19 mouse cellular contexts compared by ENCODE assay signal in genomic region chr8:91617772-91618171, GRCm38 (mm10).
A peak's percentile ranks its signal among the peaks of the same experiment; 100 is the strongest.
DNase-seq lines count a peak whose midpoint lies in the region; ATAC-seq and TF ChIP-seq lines count a peak whose summit lies in the region.
"Had no signal": no experiment of that assay in that cellular context is flagged by ENCODE, and none has a peak within 500 bp of the region (broad histone marks: within the 10 kb centered on the region; RNA-seq: fewer than 3 reads in every experiment).

No protein-coding gene starts in this region.

- TF ChIP-seq CTCF in midbrain, postnatal 0 days (IDR thresholded peaks at IDR 0.05): no peak
- TF ChIP-seq CTCF in cerebellum, adult 2 months (IDR thresholded peaks at IDR 0.05; ENCODE audit: borderline replicate concordance, insufficient read depth, low read depth, low read length): no peak

- H3K27ac ChIP-seq in neural tube, embryonic 12.5 days: no peak overlapping the region
- no peak overlapping the region for H3K27ac ChIP-seq in neural tube, embryonic 15.5 days (replicated peaks)
- H3K27ac ChIP-seq in forebrain, embryonic 15.5 days (replicated peaks): peak overlapping the region; percentile 25; the same call in 1 of the 2 replicates
- H3K27ac ChIP-seq in hindbrain, embryonic 13.5 days: peak overlapping the region; percentile 64
- peak overlapping the region; percentile 43; the same call in 1 of the 2 replicates for H3K27ac ChIP-seq in midbrain, postnatal 0 days (ENCODE audit: low read depth, low read length)
- no peak overlapping the region for H3K27ac ChIP-seq in cerebellum, adult 2 months (ENCODE audit: insufficient read depth, low read length)
- H3K27ac ChIP-seq: embryonic facial prominence, embryonic 10.5 days; gastrocnemius, adult 2 months; heart, embryonic 13.5 days; intestine, embryonic 15.5 days; limb, embryonic 13.5 days; liver, embryonic 14.5 days; lung, embryonic 15.5 days had no signal

- H3K4me1 ChIP-seq in neural tube, embryonic 12.5 days: peaks cover 49% of the 10 kb centered on the region
- peaks cover 29% of the 10 kb centered on the region for H3K4me1 ChIP-seq in neural tube, embryonic 15.5 days
- peaks cover 37% of the 10 kb centered on the region for H3K4me1 ChIP-seq in forebrain, embryonic 15.5 days
- peaks cover 66% of the 10 kb centered on the region for H3K4me1 ChIP-seq in hindbrain, embryonic 13.5 days (replicated peaks)
- peaks cover 14% of the 10 kb centered on the region; the same call in 1 of the 2 replicates for H3K4me1 ChIP-seq in midbrain, postnatal 0 days (ENCODE audit: insufficient read depth, low read length)
- H3K4me1 ChIP-seq in cerebellum, adult 2 months (ENCODE audit: control insufficient read depth, insufficient read depth, low read length): peaks cover 11% of the 10 kb centered on the region
- H3K4me1 ChIP-seq: intestine, embryonic 15.5 days had no signal

- H3K36me3 ChIP-seq in neural tube, embryonic 12.5 days: no peaks in the 10 kb centered on the region
- H3K36me3 ChIP-seq in neural tube, embryonic 15.5 days: no peaks in the 10 kb centered on the region
- H3K36me3 ChIP-seq in forebrain, embryonic 15.5 days: no peaks in the 10 kb centered on the region
- no peaks in the 10 kb centered on the region for H3K36me3 ChIP-seq in hindbrain, embryonic 13.5 days
- H3K36me3 ChIP-seq in midbrain, postnatal 0 days (ENCODE audit: insufficient read depth, low read length): no peaks in the 10 kb centered on the region
- H3K36me3 ChIP-seq: embryonic facial prominence, embryonic 10.5 days; heart, embryonic 13.5 days; intestine, embryonic 15.5 days; limb, embryonic 13.5 days; lung, embryonic 15.5 days had no signal

- no peaks in the 10 kb centered on the region for H3K9me3 ChIP-seq in neural tube, embryonic 12.5 days
- no peaks in the 10 kb centered on the region for H3K9me3 ChIP-seq in neural tube, embryonic 15.5 days (replicated peaks)
- H3K9me3 ChIP-seq in forebrain, embryonic 15.5 days: no peaks in the 10 kb centered on the region
- H3K9me3 ChIP-seq in hindbrain, embryonic 13.5 days: no peaks in the 10 kb centered on the region
- no peaks in the 10 kb centered on the region for H3K9me3 ChIP-seq in midbrain, postnatal 0 days (ENCODE audit: low read length)
- H3K9me3 ChIP-seq: embryonic facial prominence, embryonic 10.5 days; heart, embryonic 13.5 days; intestine, embryonic 15.5 days; limb, embryonic 13.5 days; lung, embryonic 15.5 days had no signal

- H3K9ac ChIP-seq in neural tube, embryonic 12.5 days: no peak overlapping the region
- no peak overlapping the region for H3K9ac ChIP-seq in neural tube, embryonic 15.5 days (replicated peaks)
- no peak overlapping the region for H3K9ac ChIP-seq in forebrain, embryonic 15.5 days (replicated peaks)
- no peak overlapping the region for H3K9ac ChIP-seq in hindbrain, embryonic 13.5 days
- no peak overlapping the region for H3K9ac ChIP-seq in midbrain, postnatal 0 days (replicated peaks; ENCODE audit: low read length, poor library complexity, severe bottlenecking)
- H3K9ac ChIP-seq: heart, embryonic 13.5 days; intestine, embryonic 15.5 days; limb, embryonic 13.5 days; liver, embryonic 14.5 days; lung, embryonic 15.5 days had no signal

- no peak overlapping the region for H3K4me3 ChIP-seq in neural tube, embryonic 12.5 days
- H3K4me3 ChIP-seq in neural tube, embryonic 15.5 days (replicated peaks): no peak overlapping the region
- H3K4me3 ChIP-seq in forebrain, embryonic 15.5 days: no peak overlapping the region
- no peak overlapping the region for H3K4me3 ChIP-seq in hindbrain, embryonic 13.5 days
- no peak overlapping the region for H3K4me3 ChIP-seq in midbrain, postnatal 0 days (ENCODE audit: low read depth, low read length)
- no peak overlapping the region for H3K4me3 ChIP-seq in cerebellum, adult 2 months (replicated peaks; ENCODE audit: insufficient read depth, low read depth, low read length)
- H3K4me3 ChIP-seq: embryonic facial prominence, embryonic 10.5 days; gastrocnemius, adult 2 months; heart, embryonic 13.5 days; intestine, embryonic 15.5 days; limb, embryonic 13.5 days; lung, embryonic 15.5 days had no signal

- ATAC-seq in neural tube, embryonic 12.5 days (ENCODE audit: low FRiP score, low read depth): no peak
- ATAC-seq in neural tube, embryonic 15.5 days (ENCODE audit: low FRiP score): no peak
- 0 out of 2 replicates have a peak, but pooled peaks have one; percentile 64 for ATAC-seq in forebrain, embryonic 15.5 days (replicated peaks)
- no peak for ATAC-seq in hindbrain, embryonic 13.5 days (ENCODE audit: low FRiP score)
- no peak for ATAC-seq in midbrain, postnatal 0 days (ENCODE audit: low FRiP score)
- ATAC-seq: intestine, embryonic 15.5 days had no signal

- 50% methylated on average over 5 of the region's 5 CpGs for WGBS in neural tube, embryonic 12.5 days
- 27% methylated on average over 5 of the region's 5 CpGs for WGBS in neural tube, embryonic 15.5 days
- 31% methylated on average over 5 of the region's 5 CpGs for WGBS in forebrain, embryonic 15.5 days
- 39% methylated on average over 5 of the region's 5 CpGs for WGBS in hindbrain, embryonic 13.5 days
- WGBS in midbrain, postnatal 0 days: 53% methylated on average over 5 of the region's 5 CpGs
- WGBS in cerebellum, adult 2 months: 60% methylated on average over 5 of the region's 5 CpGs

- peaks cover 18% of the 10 kb centered on the region; the same call in 1 of the 2 replicates for H3K27me3 ChIP-seq in neural tube, embryonic 12.5 days (replicated peaks)
- H3K27me3 ChIP-seq in neural tube, embryonic 15.5 days (replicated peaks): peaks cover 68% of the 10 kb centered on the region
- peaks cover 21% of the 10 kb centered on the region; the same call in 1 of the 2 replicates for H3K27me3 ChIP-seq in forebrain, embryonic 15.5 days
- H3K27me3 ChIP-seq in hindbrain, embryonic 13.5 days: peaks cover 56% of the 10 kb centered on the region
- no peaks in the 10 kb centered on the region for H3K27me3 ChIP-seq in midbrain, postnatal 0 days (ENCODE audit: insufficient read depth, low read length)
- H3K27me3 ChIP-seq in cerebellum, adult 2 months (ENCODE audit: control insufficient read depth, insufficient read depth, low read length): no peaks in the 10 kb centered on the region
- H3K27me3 ChIP-seq: heart, embryonic 13.5 days; intestine, embryonic 15.5 days; lung, embryonic 15.5 days had no signal

- TF ChIP-seq POLR2A in cerebellum, adult 2 months (IDR thresholded peaks at IDR 0.05; ENCODE audit: borderline replicate concordance, insufficient read depth, low read length): no peak

- 0 out of 2 replicates have a peak overlapping the region, but pooled peaks have one; percentile 9 for H3K4me2 ChIP-seq in neural tube, embryonic 12.5 days (replicated peaks)
- no peak overlapping the region for H3K4me2 ChIP-seq in neural tube, embryonic 15.5 days
- H3K4me2 ChIP-seq in forebrain, embryonic 15.5 days (replicated peaks): no peak overlapping the region
- H3K4me2 ChIP-seq in hindbrain, embryonic 13.5 days: peak overlapping the region; percentile 16; the same call in 1 of the 2 replicates
- H3K4me2 ChIP-seq in midbrain, postnatal 0 days (ENCODE audit: low read depth, low read length, poor library complexity, severe bottlenecking): peak overlapping the region; percentile 9
- H3K4me2 ChIP-seq: heart, embryonic 13.5 days; intestine, embryonic 15.5 days; limb, embryonic 13.5 days; lung, embryonic 15.5 days had no signal

- DNase-seq in midbrain, postnatal 0 days (ENCODE audit: low spot score): no peak
- DNase-seq in cerebellum, adult 2 months: no peak
- no peak for DNase-seq in kidney, postnatal 36 days
- DNase-seq: B cell, adult 2 months; cerebellum, adult 8-10 months; gastrocnemius, adult 2 months; heart, postnatal 36 days; lung, postnatal 4 days; thymus, postnatal 36 days had no signal

Comparison
In these comparisons a context has a peak if more than half of its experiments do, and no peak if none do; other contexts are left out.
1. H3K4me2 ChIP-seq: peak in neural tube, embryonic 12.5 days (single experiment), hindbrain, embryonic 13.5 days (single experiment) and midbrain, postnatal 0 days (single experiment); none in neural tube, embryonic 15.5 days (single experiment) and forebrain, embryonic 15.5 days (single experiment).
2. H3K27ac ChIP-seq: peak in forebrain, embryonic 15.5 days (single experiment), hindbrain, embryonic 13.5 days (single experiment) and midbrain, postnatal 0 days (single experiment); none in neural tube, embryonic 12.5 days (single experiment), neural tube, embryonic 15.5 days (single experiment) and cerebellum, adult 2 months (single experiment).